Mouse (Mus musculus): Measurements from ENCODE around the gene Tmcc3. TPM values are rescaled to one million over a fixed set of nuclear protein-coding genes. Genes with fewer than 3 reads are reported as not detected.

Tmcc3 gene
- polyA plus RNA-seq, 1 experiment from 2014 or later = 7.5 TPM

- no peak overlapping the region for H3K27ac ChIP-seq (replicated peaks)
- 85% methylated on average over 10 of the region's 10 CpGs for WGBS
These were observed 23.3 kb downstream of the Tmcc3 start for GRCm38 (mm10) chr10:94335047-94335446.

GRCm38 (mm10) chr10:94336071-94336470 lies 24.3 kb downstream of the Tmcc3 start:
- Histone ChIP-seq H3K27ac (replicated peaks) (no peak overlapping the region), H3K4me1 (no peaks in the 10 kb centered on the region), H3K4me2 (replicated peaks) (no peak overlapping the region), H3K36me3 (no peaks in the 10 kb centered on the region), H3K9me3 (no peaks in the 10 kb centered on the region), H3K27me3 (no peaks in the 10 kb centered on the region), H3K4me3 (no peak overlapping the region), H3K9ac (replicated peaks) (no peak overlapping the region)
- WGBS = 93% methylated on average over 6 of the region's 6 CpGs
- ATAC-seq (replicated peaks) = no peak

More at GRCm38 (mm10) chr10:94335047-94335446, 23.3 kb downstream of the Tmcc3 start:
- Histone ChIP-seq H3K4me3 (no peak overlapping the region), H3K9me3 (no peaks in the 10 kb centered on the region), H3K9ac (replicated peaks) (no peak overlapping the region), H3K4me2 (replicated peaks) (no peak overlapping the region), H3K4me1 (peaks cover 6% of the 10 kb centered on the region), H3K27me3 (no peaks in the 10 kb centered on the region), H3K36me3 (no peaks in the 10 kb centered on the region)
- no peak for ATAC-seq (replicated peaks)

DNA sequence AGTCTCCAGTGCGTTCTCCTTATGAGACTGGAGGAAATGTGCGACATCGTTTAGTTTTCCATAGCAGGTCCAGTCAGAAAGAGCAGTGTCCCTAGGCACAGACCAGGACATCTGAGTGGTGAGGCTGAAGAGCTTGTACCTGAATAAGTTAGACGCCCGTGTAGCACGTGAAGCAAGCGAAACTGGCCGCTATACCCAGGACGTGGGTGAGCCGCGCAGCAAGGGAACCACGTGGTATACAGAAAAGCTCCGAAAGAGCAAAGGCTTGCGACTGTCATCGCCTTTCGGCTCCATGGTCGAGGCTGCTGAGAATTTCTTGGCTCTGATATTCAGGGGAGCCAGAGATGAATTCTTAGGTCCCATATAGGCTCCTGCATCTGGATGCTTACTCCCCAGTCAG lies 29.8 kb downstream of the Tmcc3 start:
- WGBS = 69% methylated on average over 17 of the region's 17 CpGs
- no peak for ATAC-seq (replicated peaks)
- H3K36me3 ChIP-seq = no peaks in the 10 kb centered on the region
- no peak overlapping the region for H3K9ac ChIP-seq (replicated peaks)
- no peaks in the 10 kb centered on the region for H3K4me1 ChIP-seq
- no peak overlapping the region for H3K4me3 ChIP-seq
- no peak overlapping the region for H3K4me2 ChIP-seq (replicated peaks)
- no peaks in the 10 kb centered on the region for H3K27me3 ChIP-seq
- no peaks in the 10 kb centered on the region for H3K9me3 ChIP-seq
- no peak overlapping the region for H3K27ac ChIP-seq (replicated peaks)

DNA sequence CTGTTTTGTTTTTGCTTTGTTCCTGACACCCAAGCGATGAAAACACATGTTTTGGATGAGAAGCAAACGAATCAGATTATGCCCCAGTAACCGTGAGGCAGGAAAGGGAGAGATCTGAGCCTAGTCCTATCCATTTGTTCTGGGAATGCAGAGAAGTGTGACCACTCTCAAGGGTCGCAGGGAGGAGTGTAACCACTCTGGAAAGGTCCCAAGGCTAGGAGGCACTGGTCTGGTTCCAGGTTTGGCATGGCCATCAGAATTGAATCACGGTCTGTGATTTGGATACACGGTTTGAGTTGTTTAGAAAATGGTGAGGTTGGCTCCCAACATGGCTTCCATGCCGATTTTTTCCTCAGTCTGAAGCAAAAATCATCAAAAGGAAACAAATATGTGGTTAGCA lies 30.5 kb downstream of the Tmcc3 start:
- no peak overlapping the region for H3K4me3 ChIP-seq
- no peak overlapping the region for H3K27ac ChIP-seq (replicated peaks)
- no peaks in the 10 kb centered on the region for H3K36me3 ChIP-seq
- H3K27me3 ChIP-seq = no peaks in the 10 kb centered on the region
- no peak overlapping the region for H3K9ac ChIP-seq (replicated peaks)
- WGBS = 73% methylated on average over 7 of the region's 7 CpGs
- no peak overlapping the region for H3K4me2 ChIP-seq (replicated peaks)
- no peak for ATAC-seq (replicated peaks)
- H3K9me3 ChIP-seq = no peaks in the 10 kb centered on the region
- no peaks in the 10 kb centered on the region for H3K4me1 ChIP-seq

GRCm38 (mm10) chr10:94343581-94343980 lies 31.8 kb downstream of the Tmcc3 start:
- H3K27ac ChIP-seq (replicated peaks) = no peak overlapping the region
- no peak for ATAC-seq (replicated peaks)
- H3K4me3 ChIP-seq = no peak overlapping the region
- H3K4me1 ChIP-seq = no peaks in the 10 kb centered on the region
- no peaks in the 10 kb centered on the region for H3K36me3 ChIP-seq
- WGBS = 78% methylated on average over 7 of the region's 7 CpGs
- no peak overlapping the region for H3K9ac ChIP-seq (replicated peaks)
- no peaks in the 10 kb centered on the region for H3K27me3 ChIP-seq
- no peaks in the 10 kb centered on the region for H3K9me3 ChIP-seq
- H3K4me2 ChIP-seq (replicated peaks) = no peak overlapping the region

- no peaks in the 10 kb centered on the region for H3K36me3 ChIP-seq
- no peak overlapping the region for H3K4me2 ChIP-seq (replicated peaks)
- ATAC-seq (replicated peaks) = no peak
- H3K9ac ChIP-seq (replicated peaks) = no peak overlapping the region
- 65% methylated on average over 20 of the region's 22 CpGs for WGBS
- no peaks in the 10 kb centered on the region for H3K4me1 ChIP-seq
- H3K4me3 ChIP-seq = no peak overlapping the region
- no peaks in the 10 kb centered on the region for H3K27me3 ChIP-seq
- H3K27ac ChIP-seq (replicated peaks) = no peak overlapping the region
- no peaks in the 10 kb centered on the region for H3K9me3 ChIP-seq
These were observed 33.1 kb downstream of the Tmcc3 start for GRCm38 (mm10) chr10:94344631-94345417.

- no peaks in the 10 kb centered on the region for H3K4me1 ChIP-seq
- 90% methylated on average over 7 of the region's 7 CpGs for WGBS
- H3K36me3 ChIP-seq = no peaks in the 10 kb centered on the region
- no peak overlapping the region for H3K4me2 ChIP-seq (replicated peaks)
- H3K27ac ChIP-seq (replicated peaks) = no peak overlapping the region
- no peak for ATAC-seq (replicated peaks)
- no peaks in the 10 kb centered on the region for H3K27me3 ChIP-seq
- no peak overlapping the region for H3K4me3 ChIP-seq
- no peaks in the 10 kb centered on the region for H3K9me3 ChIP-seq
- H3K9ac ChIP-seq (replicated peaks) = no peak overlapping the region
These were observed 33.9 kb downstream of the Tmcc3 start for GRCm38 (mm10) chr10:94345509-94346252.

GRCm38 (mm10) chr10:94346596-94346995 lies 34.8 kb downstream of the Tmcc3 start:
- Histone ChIP-seq H3K9ac (replicated peaks) (no peak overlapping the region), H3K36me3 (no peaks in the 10 kb centered on the region), H3K4me3 (no peak overlapping the region), H3K4me2 (replicated peaks) (no peak overlapping the region), H3K4me1 (no peaks in the 10 kb centered on the region), H3K27me3 (no peaks in the 10 kb centered on the region), H3K9me3 (no peaks in the 10 kb centered on the region), H3K27ac (replicated peaks) (no peak overlapping the region)
- WGBS = 93% methylated on average over 7 of the region's 7 CpGs
- no peak for ATAC-seq (replicated peaks)

GRCm38 (mm10) chr10:94347296-94347695 lies 35.5 kb downstream of the Tmcc3 start:
- Histone ChIP-seq H3K4me1 (no peaks in the 10 kb centered on the region), H3K4me3 (no peak overlapping the region), H3K4me2 (replicated peaks) (no peak overlapping the region), H3K27me3 (no peaks in the 10 kb centered on the region), H3K27ac (replicated peaks) (no peak overlapping the region), H3K9me3 (no peaks in the 10 kb centered on the region), H3K9ac (replicated peaks) (no peak overlapping the region), H3K36me3 (no peaks in the 10 kb centered on the region)
- WGBS = 81% methylated on average over 10 of the region's 10 CpGs
- no peak for ATAC-seq (replicated peaks)

- Histone ChIP-seq H3K4me1 (no peaks in the 10 kb centered on the region), H3K4me3 (no peak overlapping the region), H3K9ac (replicated peaks) (no peak overlapping the region), H3K9me3 (no peaks in the 10 kb centered on the region), H3K27ac (replicated peaks) (no peak overlapping the region), H3K4me2 (replicated peaks) (no peak overlapping the region), H3K27me3 (no peaks in the 10 kb centered on the region), H3K36me3 (no peaks in the 10 kb centered on the region)
- ATAC-seq (replicated peaks) = no peak
- 95% methylated on average over 10 of the region's 10 CpGs for WGBS
These were observed 36.2 kb downstream of the Tmcc3 start for GRCm38 (mm10) chr10:94347959-94348358.

GRCm38 (mm10) chr10:94350207-94350606 lies 38.5 kb downstream of the Tmcc3 start:
- H3K27ac ChIP-seq (replicated peaks) = no peak overlapping the region
- H3K36me3 ChIP-seq = no peaks in the 10 kb centered on the region
- no peak overlapping the region for H3K4me2 ChIP-seq (replicated peaks)
- whole genome bisulfite sequencing = 62% methylated on average over 5 of the region's 5 CpGs
- no peak for ATAC-seq (replicated peaks)
- no peak overlapping the region for H3K9ac ChIP-seq (replicated peaks)
- H3K4me3 ChIP-seq = no peak overlapping the region
- H3K9me3 ChIP-seq = no peaks in the 10 kb centered on the region
- no peaks in the 10 kb centered on the region for H3K27me3 ChIP-seq
- no peaks in the 10 kb centered on the region for H3K4me1 ChIP-seq

DNA sequence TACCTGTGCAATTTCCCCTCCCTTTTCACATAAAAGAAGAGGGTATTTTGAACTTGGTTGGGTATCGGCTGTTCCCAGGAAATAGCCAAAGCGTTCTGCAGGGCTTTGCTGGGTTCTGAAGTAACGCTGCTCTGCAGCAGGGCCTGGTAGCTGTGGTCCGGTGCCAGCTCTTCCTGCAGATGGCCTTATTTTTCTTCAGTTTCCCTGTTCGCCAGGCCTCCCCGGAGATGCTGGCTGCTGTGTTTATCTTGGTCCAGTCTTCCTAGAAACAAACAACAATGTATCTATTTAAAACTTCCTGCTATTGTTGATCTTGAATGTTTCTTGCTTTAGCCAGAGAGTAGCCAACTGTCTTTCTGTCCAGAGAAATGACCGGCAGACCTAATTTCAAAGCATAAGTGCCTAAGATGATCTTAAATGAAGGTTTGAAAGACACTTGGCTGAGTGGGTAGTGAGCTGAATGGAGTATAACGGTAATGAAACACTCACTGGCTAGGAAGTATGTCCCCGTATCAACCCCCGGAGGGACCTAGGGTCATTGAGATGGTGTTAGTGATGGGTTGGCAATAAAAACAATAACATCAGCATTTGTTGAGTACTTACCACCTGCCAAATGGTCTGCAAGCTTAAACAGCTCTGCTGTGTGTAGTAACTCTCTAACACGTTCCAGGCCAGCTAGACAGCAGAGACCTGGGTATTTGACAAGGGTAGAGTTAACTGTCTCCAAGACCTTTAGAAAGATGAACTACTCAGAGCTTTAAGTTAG lies 39.3 kb downstream of the Tmcc3 start:
- H3K4me1 ChIP-seq = no peaks in the 10 kb centered on the region
- H3K27me3 ChIP-seq = no peaks in the 10 kb centered on the region
- H3K4me3 ChIP-seq = no peak overlapping the region
- no peak for ATAC-seq (replicated peaks)
- H3K36me3 ChIP-seq = no peaks in the 10 kb centered on the region
- no peak overlapping the region for H3K27ac ChIP-seq (replicated peaks)
- WGBS = 77% methylated on average over 11 of the region's 11 CpGs
- no peaks in the 10 kb centered on the region for H3K9me3 ChIP-seq
- no peak overlapping the region for H3K4me2 ChIP-seq (replicated peaks)
- no peak overlapping the region for H3K9ac ChIP-seq (replicated peaks)
